Mouse (Mus musculus) kidney, embryonic 15.5 days (tissue): ENCODE measurements at regions not wholly inside any gene's neighbourhood (a gene's known extent, or its start where the extent isn't known, plus 50 kb on each side); places are given as distances from the start of the nearest gene placed in this dataset.

Experiments
- ATAC-seq: fragments of 200-750 bp; cut with Nextera tagmentation; replicated peaks from 2 replicates; pipeline ENCODE4 v1.8.0; 2017; ENCODE audit warnings: moderate TSS enrichment; ENCODE audit not compliant: low FRiP score
- H3K27ac ChIP-seq: fragments of 300-500 bp; sonication (generic); 2 replicates; pipeline ENCODE4 v1.5.1; 2015; ENCODE audit warnings: mild to moderate bottlenecking, inconsistent platforms
- H3K27me3 ChIP-seq: fragments of 300-500 bp; sonication (generic); 2 replicates; pipeline ENCODE4 v1.6.1; 2015; ENCODE audit warnings: inconsistent platforms
- H3K36me3 ChIP-seq: fragments of 300-500 bp; sonication (generic); 2 replicates; pipeline ENCODE4 v1.6.1; 2015; ENCODE audit warnings: inconsistent platforms
- H3K4me1 ChIP-seq: fragments of 300-500 bp; sonication (generic); 2 replicates; pipeline ENCODE4 v1.6.1; 2015; ENCODE audit warnings: inconsistent platforms
- H3K4me2 ChIP-seq: fragments of 300-500 bp; sonication (generic); 2 replicates; pipeline ENCODE4 v1.6.1; 2015; ENCODE audit warnings: moderate library complexity, mild to moderate bottlenecking, inconsistent platforms
- H3K4me3 ChIP-seq: fragments of 300-500 bp; sonication (generic); replicated peaks from 2 replicates; pipeline ENCODE4 v1.5.1; 2015; ENCODE audit warnings: mild to moderate bottlenecking, inconsistent platforms
- H3K9ac ChIP-seq: fragments of 300-500 bp; sonication (generic); 2 replicates; pipeline ENCODE4 v1.6.1; 2015; ENCODE audit warnings: mild to moderate bottlenecking, inconsistent platforms
- H3K9me3 ChIP-seq: fragments of 300-500 bp; sonication (generic); replicated peaks from 2 replicates; pipeline ENCODE4 v1.6.1; 2016; ENCODE audit warnings: inconsistent platforms
- WGBS: fragments of 180-500 bp; shearing (Covaris S2); methylation state at CpG from one replicate; pipeline ENCODE4 v1.1.7; 2015; ENCODE audit warnings: mixed read lengths; 5-methylcytosine and 5-hydroxymethylcytosine counted together

DNA sequence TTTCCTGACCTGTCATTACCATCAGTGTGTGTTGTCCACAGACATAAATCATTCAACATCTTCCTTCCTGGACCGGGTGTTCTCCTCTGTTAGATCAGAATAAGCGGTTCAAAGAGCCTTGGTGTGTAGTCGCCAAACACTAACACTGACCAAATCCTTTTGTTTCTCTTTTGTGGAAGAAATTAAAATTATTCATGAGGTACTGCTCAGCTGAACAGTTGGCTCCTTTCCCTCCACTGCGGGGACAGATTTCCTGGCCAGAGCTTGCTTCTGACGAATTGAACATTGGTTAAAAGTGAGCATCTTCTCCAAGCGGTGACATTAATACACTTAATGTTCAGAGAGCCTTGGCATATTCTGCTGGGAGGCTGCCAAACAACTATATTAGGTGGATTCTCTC lies 506.2 kb downstream of the 1810013L24Rik start:
- ATAC-seq, result no peak
- no peaks in the 10 kb centered on the region for H3K27me3 ChIP-seq
- H3K4me1 ChIP-seq, result no peaks in the 10 kb centered on the region
- no peaks in the 10 kb centered on the region for H3K36me3 ChIP-seq
- H3K4me2 ChIP-seq, result no peak overlapping the region
- no peaks in the 10 kb centered on the region for H3K9me3 ChIP-seq
- no peak overlapping the region for H3K27ac ChIP-seq
- H3K4me3 ChIP-seq, result no peak overlapping the region
- 73% methylated on average over 6 of the region's 6 CpGs for WGBS
- H3K9ac ChIP-seq, result no peak overlapping the region

DNA sequence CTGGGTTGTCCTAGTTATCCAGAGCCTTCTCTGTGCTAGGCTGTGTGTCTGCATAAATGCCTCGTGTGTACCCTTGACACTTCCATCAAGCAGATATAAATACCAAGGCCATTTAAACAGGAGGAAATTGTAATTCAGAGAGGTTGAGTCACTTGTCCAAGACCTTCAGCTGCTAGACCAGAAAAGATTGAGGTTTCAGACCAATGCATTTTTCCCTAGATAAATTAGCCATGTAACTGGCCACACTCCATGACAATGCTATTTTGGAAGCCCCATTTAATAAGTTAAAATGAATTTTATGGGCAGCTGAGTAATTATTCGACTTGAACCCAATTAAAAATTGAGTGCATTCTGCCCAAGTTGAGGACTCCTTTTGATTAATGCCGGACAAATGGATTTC lies 509.6 kb downstream of the 1810013L24Rik start:
- Histone ChIP-seq H3K27ac (no peak overlapping the region), H3K9ac (no peak overlapping the region), H3K4me1 (no peaks in the 10 kb centered on the region), H3K4me2 (no peak overlapping the region), H3K36me3 (no peaks in the 10 kb centered on the region), H3K9me3 (no peaks in the 10 kb centered on the region), H3K4me3 (no peak overlapping the region), H3K27me3 (no peaks in the 10 kb centered on the region)
- WGBS, result 74% methylated on average over 3 of the region's 3 CpGs
- no peak for ATAC-seq

DNA sequence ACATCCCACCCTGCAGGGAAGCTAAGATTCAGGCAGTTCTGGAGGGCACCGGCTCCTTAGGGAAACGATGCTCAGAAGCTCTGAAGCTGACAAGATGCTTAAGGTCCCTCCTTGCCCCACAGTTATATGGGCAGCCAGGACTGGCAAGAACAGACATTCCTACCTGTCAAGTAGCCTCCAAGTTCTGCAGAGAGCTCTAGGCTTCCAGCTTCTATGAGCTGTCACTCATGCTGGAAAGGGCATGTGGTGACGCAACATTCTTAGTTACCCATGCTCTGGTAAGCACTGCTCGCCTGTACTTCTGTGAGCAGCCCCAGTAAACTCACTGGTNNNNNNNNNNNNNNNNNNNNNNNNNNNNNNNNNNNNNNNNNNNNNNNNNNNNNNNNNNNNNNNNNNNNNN lies 511.3 kb downstream of the 1810013L24Rik start:
- no peaks in the 10 kb centered on the region for H3K4me1 ChIP-seq
- no peak for ATAC-seq
- no peaks in the 10 kb centered on the region for H3K36me3 ChIP-seq
- H3K4me3 ChIP-seq, result no peak overlapping the region
- no peak overlapping the region for H3K4me2 ChIP-seq
- H3K9me3 ChIP-seq, result no peaks in the 10 kb centered on the region
- no peak overlapping the region for H3K27ac ChIP-seq
- WGBS, result 73% methylated on average over 4 of the region's 4 CpGs
- H3K27me3 ChIP-seq, result no peaks in the 10 kb centered on the region
- no peak overlapping the region for H3K9ac ChIP-seq

DNA sequence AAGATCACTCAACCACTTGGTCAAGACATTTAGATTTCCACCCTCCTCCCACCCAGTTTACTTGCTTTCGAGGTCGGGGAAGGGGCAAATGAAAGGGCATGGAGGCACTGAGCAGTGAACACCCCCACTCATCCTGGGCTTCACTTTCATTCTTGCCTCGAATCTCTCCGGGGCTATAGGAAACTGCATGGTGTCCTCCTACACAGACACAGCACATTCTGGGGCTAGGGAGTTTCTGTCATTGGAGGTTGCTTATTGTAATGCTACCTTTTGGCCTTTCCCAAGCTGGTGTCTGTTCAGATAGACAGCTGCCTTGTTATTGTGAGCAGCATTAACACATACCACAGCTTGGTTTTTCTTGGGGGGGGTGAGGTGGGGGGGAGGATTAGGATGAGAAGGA lies 523.9 kb downstream of the 1810013L24Rik start:
- Histone ChIP-seq H3K4me2 (no peak overlapping the region), H3K27me3 (no peaks in the 10 kb centered on the region), H3K9me3 (no peaks in the 10 kb centered on the region), H3K4me3 (no peak overlapping the region), H3K4me1 (no peaks in the 10 kb centered on the region), H3K27ac (no peak overlapping the region), H3K9ac (no peak overlapping the region), H3K36me3 (no peaks in the 10 kb centered on the region)
- no peak for ATAC-seq
- WGBS, result 32% methylated on average over 4 of the region's 4 CpGs

DNA sequence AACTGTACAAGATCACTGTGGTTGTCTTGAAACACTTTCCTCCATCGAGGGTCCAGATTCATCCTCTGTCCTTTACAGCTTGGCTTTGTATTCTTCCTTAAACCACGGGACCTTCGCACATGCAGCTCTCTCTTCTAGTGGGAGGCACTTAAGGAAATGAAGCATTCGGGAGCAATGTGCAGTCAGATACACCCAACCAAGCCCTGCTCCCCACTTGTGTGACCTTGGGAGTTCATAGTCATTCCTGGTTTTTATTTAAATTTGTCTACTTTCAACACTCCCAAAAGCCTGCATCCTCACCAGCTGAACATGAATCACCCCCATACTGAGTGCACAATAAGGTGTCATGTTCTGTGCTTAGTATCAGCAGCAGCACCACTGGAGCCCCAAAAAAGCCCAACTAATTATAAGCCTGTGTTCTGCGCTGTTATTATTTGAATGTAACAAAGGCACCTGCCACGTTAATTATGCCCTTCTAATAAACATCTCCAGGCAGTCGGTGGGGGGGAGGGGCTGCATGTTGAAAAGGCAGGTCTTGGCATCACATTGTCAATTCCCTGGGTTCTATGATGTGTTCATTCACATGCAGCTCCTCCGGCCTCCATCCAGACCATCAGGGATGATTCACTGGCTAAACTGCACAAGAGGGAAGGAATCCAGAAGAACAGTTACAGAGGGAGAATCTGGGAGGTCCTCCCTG lies 524.6 kb downstream of the 1810013L24Rik start:
- ATAC-seq, result no peak
- 80% methylated on average over 8 of the region's 8 CpGs for WGBS

DNA sequence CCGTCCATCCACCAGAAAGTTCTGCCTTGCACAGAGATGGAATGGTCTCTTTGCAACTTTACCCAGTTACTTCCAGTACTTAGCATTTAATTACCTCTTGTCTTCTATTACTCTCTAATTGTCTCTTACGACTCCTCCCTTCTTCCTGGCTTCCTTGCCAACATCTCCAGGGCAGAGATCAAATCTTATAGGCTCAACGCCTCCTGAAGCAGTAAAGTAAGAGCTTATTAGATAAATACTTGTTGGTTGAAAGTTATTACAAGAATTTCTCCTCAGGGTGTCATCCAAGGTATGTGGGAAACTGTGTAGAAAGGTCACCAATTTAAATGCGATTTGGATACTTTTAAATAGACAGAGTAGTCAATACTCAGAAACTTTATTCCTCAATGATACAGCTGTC lies 528.8 kb downstream of the 1810013L24Rik start:
- H3K36me3 ChIP-seq, result no peaks in the 10 kb centered on the region
- no peaks in the 10 kb centered on the region for H3K9me3 ChIP-seq
- no peak overlapping the region for H3K9ac ChIP-seq
- H3K4me3 ChIP-seq, result no peak overlapping the region
- 61% methylated on average over 4 of the region's 4 CpGs for WGBS
- ATAC-seq, result no peak
- H3K4me2 ChIP-seq, result no peak overlapping the region
- no peak overlapping the region for H3K27ac ChIP-seq
- 0 out of 2 replicates have a peak, but pooled peaks cover 4% of the 10 kb centered on the region for H3K27me3 ChIP-seq
- no peaks in the 10 kb centered on the region for H3K4me1 ChIP-seq

More for the DNA sequence above, 524.6 kb downstream of the 1810013L24Rik start:
- Histone ChIP-seq H3K9me3 (no peaks in the 10 kb centered on the region), H3K36me3 (no peaks in the 10 kb centered on the region), H3K27ac (no peak overlapping the region), H3K4me3 (no peak overlapping the region), H3K9ac (no peak overlapping the region), H3K4me2 (no peak overlapping the region), H3K27me3 (no peaks in the 10 kb centered on the region), H3K4me1 (no peaks in the 10 kb centered on the region)

DNA sequence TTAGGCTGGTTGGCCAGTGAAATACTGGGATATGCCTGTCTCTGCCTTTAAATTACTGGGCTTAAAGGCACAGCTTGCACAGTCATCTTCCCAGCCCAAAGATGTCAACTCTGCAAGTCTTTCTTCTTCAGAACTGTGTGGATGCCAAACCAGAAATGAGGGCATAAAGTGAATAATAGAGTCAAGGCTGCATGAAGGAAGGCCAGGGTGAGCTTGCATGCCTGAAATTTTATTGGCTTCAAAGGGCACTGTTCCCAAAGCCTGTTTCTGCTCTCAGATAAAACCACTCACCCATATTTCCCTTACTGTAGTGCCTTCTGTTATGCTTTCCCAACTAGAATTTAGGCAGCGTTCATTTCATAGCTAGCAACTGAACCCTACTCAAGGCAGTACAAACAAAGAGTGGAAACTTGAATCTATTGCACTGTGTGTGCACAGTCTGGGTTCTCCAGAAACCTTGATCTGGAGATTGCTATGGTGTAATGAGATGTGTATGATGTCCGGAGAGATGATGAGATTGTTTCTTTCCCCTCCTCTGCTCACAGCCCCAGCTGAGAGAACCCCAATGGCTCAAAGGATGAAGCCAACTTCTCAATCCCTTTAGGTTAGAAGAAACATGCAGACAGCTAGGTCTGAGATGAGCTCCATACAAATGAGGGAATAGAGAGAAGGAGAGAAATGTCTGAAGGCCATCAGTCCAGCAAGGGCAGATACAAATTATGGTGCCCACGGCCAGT lies 529.7 kb downstream of the 1810013L24Rik start:
- 82% methylated on average over 3 of the region's 3 CpGs for WGBS
- no peaks in the 10 kb centered on the region for H3K9me3 ChIP-seq
- no peak for ATAC-seq
- H3K27me3 ChIP-seq, result 0 out of 2 replicates have a peak, but pooled peaks cover 4% of the 10 kb centered on the region
- no peaks in the 10 kb centered on the region for H3K36me3 ChIP-seq
- H3K4me2 ChIP-seq, result no peak overlapping the region
- no peak overlapping the region for H3K27ac ChIP-seq
- H3K9ac ChIP-seq, result no peak overlapping the region
- no peaks in the 10 kb centered on the region for H3K4me1 ChIP-seq
- no peak overlapping the region for H3K4me3 ChIP-seq

DNA sequence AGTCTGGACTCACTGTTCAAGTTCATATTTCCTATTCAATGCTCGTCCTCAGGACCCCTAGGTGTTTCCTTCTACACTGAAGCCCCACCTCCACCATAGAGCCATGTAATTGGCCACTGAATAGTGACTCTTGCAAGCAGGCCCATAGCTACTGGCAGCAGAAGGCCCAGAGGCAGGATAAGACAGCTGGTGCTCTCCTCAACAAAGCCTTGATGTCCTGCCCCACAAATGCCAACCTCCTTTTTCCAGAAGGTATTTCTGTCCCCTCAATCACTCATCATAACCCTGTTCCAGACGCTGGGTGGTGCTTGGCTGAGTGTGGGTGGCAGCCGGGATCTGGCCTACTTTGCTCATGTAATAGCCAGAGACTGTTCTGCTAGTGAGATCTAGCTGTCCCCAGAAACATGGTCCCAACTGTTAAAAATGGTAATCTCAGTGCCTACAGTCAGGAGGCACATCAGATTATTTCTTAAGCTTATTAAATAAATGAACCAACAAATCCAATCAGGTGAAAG lies 530.9 kb downstream of the 1810013L24Rik start:
- 80% methylated on average over 3 of the region's 3 CpGs for WGBS
- H3K4me1 ChIP-seq, result no peaks in the 10 kb centered on the region
- no peak overlapping the region for H3K4me2 ChIP-seq
- 0 out of 2 replicates have a peak, but pooled peaks cover 4% of the 10 kb centered on the region for H3K27me3 ChIP-seq
- no peak overlapping the region for H3K27ac ChIP-seq
- no peak overlapping the region for H3K9ac ChIP-seq
- H3K4me3 ChIP-seq, result no peak overlapping the region
- H3K9me3 ChIP-seq, result no peaks in the 10 kb centered on the region
- no peak for ATAC-seq
- H3K36me3 ChIP-seq, result no peaks in the 10 kb centered on the region

DNA sequence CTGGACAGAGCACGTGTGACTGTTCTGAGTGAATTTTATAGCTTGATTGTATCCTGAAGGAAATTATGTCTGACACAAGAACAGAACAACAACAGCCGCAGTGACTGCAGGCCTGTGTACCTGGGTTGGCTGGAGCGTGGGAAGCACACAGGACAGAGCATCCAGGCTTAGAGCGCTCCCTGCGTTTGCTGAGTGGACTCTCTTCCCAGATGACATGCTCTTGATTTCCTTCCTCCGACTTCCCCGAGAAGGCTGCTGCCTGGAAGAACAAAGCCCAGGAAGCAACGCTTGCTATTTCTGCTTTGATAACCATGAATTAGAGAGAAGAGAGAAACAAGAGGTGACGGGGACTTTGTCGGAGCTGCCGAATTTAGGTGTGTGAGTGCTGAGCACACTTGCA lies 532.2 kb downstream of the 1810013L24Rik start:
- Histone ChIP-seq H3K36me3 (no peaks in the 10 kb centered on the region), H3K27ac (no peak overlapping the region), H3K4me2 (no peak overlapping the region), H3K4me1 (no peaks in the 10 kb centered on the region), H3K4me3 (no peak overlapping the region), H3K9ac (no peak overlapping the region), H3K27me3 (0 out of 2 replicates have a peak, but pooled peaks cover 4% of the 10 kb centered on the region), H3K9me3 (no peaks in the 10 kb centered on the region)
- no peak for ATAC-seq
- 25% methylated on average over 11 of the region's 11 CpGs for WGBS

DNA sequence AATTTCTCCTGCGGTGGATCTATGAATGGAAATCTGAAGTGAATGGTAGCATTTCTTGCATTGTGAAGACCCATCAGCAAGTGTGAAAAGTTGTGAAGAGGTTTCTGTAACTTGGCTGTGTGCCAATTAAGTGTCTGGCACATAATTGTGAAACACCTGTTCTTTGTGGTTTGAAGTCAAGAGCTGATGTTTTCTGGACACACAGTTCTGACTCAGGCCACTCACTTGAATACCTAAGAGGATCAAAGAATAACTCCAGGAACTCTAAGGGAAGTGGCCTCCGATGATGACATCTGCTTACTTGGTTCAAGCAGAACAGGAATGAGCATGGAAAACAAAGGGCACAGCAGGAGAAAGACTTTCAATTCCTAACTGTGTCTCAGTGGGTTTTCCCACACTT lies 534.2 kb downstream of the 1810013L24Rik start:
- H3K36me3 ChIP-seq, result no peaks in the 10 kb centered on the region
- no peak overlapping the region for H3K4me3 ChIP-seq
- no peak overlapping the region for H3K27ac ChIP-seq
- ATAC-seq, result no peak
- no peaks in the 10 kb centered on the region for H3K9me3 ChIP-seq
- H3K4me2 ChIP-seq, result no peak overlapping the region
- 0 out of 2 replicates have a peak, but pooled peaks cover 4% of the 10 kb centered on the region for H3K27me3 ChIP-seq
- WGBS, result 35% methylated on average over 2 of the region's 2 CpGs
- no peaks in the 10 kb centered on the region for H3K4me1 ChIP-seq
- H3K9ac ChIP-seq, result no peak overlapping the region

DNA sequence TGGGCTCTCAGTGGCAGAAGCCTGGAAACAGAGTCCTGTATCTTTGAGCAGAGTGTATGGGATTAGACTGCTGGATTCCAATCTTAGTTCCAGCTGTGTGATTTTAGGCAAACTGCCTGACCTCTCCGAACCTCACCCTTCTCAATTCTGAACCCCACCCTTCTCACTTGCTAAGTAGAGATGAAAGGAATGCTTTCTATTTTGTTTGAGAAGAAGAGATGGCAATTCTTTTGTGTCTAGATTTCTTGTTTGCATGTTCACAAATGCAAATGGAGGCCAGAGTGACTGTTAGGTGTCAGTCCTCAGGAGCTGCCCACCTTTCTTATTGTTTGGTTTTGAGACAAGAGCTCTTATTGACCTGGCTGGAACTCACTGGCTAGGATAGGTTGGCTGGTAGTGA lies 561.1 kb downstream of the 1810013L24Rik start:
- H3K27me3 ChIP-seq, result no peaks in the 10 kb centered on the region
- no peak overlapping the region for H3K4me3 ChIP-seq
- H3K9ac ChIP-seq, result no peak overlapping the region
- no peak for ATAC-seq
- H3K9me3 ChIP-seq, result no peaks in the 10 kb centered on the region
- 47% methylated on average over 1 of the region's 1 CpGs for WGBS
- H3K27ac ChIP-seq, result no peak overlapping the region
- no peaks in the 10 kb centered on the region for H3K4me1 ChIP-seq
- no peak overlapping the region for H3K4me2 ChIP-seq
- no peaks in the 10 kb centered on the region for H3K36me3 ChIP-seq

DNA sequence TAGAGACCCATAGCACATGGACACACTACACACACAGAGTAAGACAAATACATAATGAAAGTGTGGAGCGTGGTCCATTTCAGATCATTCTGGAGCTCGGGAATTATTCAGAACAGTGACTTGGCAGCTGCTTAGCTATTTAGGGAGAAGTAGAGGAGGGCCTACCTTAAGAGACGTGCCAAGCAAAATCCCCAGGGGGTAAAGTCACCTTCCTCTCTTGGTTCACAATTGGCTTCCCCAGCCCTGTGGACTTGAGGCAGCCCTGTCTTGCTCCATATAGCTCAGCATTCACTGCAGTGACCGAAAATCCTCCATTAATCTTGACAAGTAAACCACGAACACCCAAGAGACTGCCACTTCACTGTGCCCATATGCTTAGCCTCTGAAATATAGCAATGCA lies 574.8 kb downstream of the 1810013L24Rik start:
- no peaks in the 10 kb centered on the region for H3K9me3 ChIP-seq
- H3K4me2 ChIP-seq, result no peak overlapping the region
- WGBS, result 86% methylated on average over 5 of the region's 5 CpGs
- H3K9ac ChIP-seq, result no peak overlapping the region
- ATAC-seq, result no peak
- no peak overlapping the region for H3K4me3 ChIP-seq
- no peaks in the 10 kb centered on the region for H3K36me3 ChIP-seq
- H3K27ac ChIP-seq, result no peak overlapping the region
- no peaks in the 10 kb centered on the region for H3K27me3 ChIP-seq
- no peaks in the 10 kb centered on the region for H3K4me1 ChIP-seq
